ENCODE assay signal across 27 mouse cellular contexts in the genomic region with DNA sequence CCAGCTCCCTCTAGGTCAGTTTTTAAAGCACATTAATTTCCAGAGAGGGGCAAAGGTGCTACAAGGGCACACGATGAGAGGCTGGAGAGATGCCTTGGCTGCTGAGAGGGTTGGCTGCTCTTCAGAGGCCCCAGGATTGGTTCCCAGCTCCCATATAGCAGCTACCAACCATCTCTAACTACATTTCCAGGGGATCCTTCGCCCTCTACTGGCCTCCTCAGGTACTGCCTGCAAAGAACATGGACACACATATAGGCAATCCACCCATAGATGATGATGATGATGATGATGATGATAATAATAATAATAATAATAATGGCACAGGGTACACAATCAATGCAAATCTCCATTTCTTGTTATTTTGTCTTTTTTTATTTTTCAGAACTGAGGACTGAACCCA. TPM values are rescaled to one million over a fixed set of nuclear protein-coding genes. Genes with fewer than 3 reads are reported as not detected.
DNase-seq lines count a peak whose midpoint lies in the region; ATAC-seq and TF ChIP-seq lines count a peak whose summit lies in the region.
"Had no signal": no experiment of that assay in that cellular context is flagged by ENCODE, and none has a peak within 500 bp of the region (broad histone marks: within the 10 kb centered on the region; RNA-seq: fewer than 3 reads in every experiment).

No protein-coding gene starts in this region.

- no peak overlapping the region for H3K4me3 ChIP-seq in heart, adult 2 months
- H3K4me3 ChIP-seq in lung, embryonic 14.5 days (ENCODE audit: low read depth, low read length), result no peak overlapping the region
- H3K4me3 ChIP-seq in ES-Bruce4 (ENCODE audit: low read depth, low read length), result no peak overlapping the region
- H3K4me3 ChIP-seq: embryonic facial prominence, embryonic 13.5 days; heart, embryonic 13.5 days; hindbrain, embryonic 10.5 days; limb, embryonic 12.5 days; liver, embryonic 15.5 days had no signal

- no peaks in the 10 kb centered on the region for H3K79me2 ChIP-seq in heart, adult 2 months (replicated peaks; ENCODE audit: control insufficient read depth, insufficient read depth, low read length)

- no peaks in the 10 kb centered on the region for H3K4me1 ChIP-seq in heart, adult 2 months (ENCODE audit: control insufficient read depth, insufficient read depth, low read length)
- H3K4me1 ChIP-seq in lung, embryonic 14.5 days (ENCODE audit: insufficient read depth), result peaks cover 12% of the 10 kb centered on the region
- H3K4me1 ChIP-seq in ES-Bruce4 (ENCODE audit: control insufficient read depth, insufficient read depth, low read length), result peaks cover under 1% of the 10 kb centered on the region
- H3K4me1 ChIP-seq: liver, embryonic 15.5 days had no signal

- H3K27me3 ChIP-seq in heart, adult 2 months (ENCODE audit: control insufficient read depth, insufficient read depth, low read length), result no peaks in the 10 kb centered on the region
- H3K27me3 ChIP-seq in lung, embryonic 14.5 days (ENCODE audit: insufficient read depth, low read length), result no peaks in the 10 kb centered on the region
- H3K27me3 ChIP-seq in ES-Bruce4 (ENCODE audit: control insufficient read depth, insufficient read depth, low read length, poor library complexity, severe bottlenecking), result no peaks in the 10 kb centered on the region; the same call in 1 of the 2 replicates
- H3K27me3 ChIP-seq: embryonic facial prominence, embryonic 13.5 days; heart, embryonic 13.5 days; limb, embryonic 12.5 days had no signal

- peak; percentile 24; the same call in 1 of the 2 replicates for TF ChIP-seq CTCF in heart, adult 2 months (IDR thresholded peaks at IDR 0.05)
- TF ChIP-seq CTCF in lung, embryonic 14.5 days (IDR thresholded peaks at IDR 0.05; ENCODE audit: low read depth), result peak; percentile 32
- peak; percentile 3 for TF ChIP-seq CTCF in ES-Bruce4 (IDR thresholded peaks at IDR 0.05; ENCODE audit: low read depth, low read length)
- TF ChIP-seq CTCF in brain, embryonic 14.5 days (IDR thresholded peaks at IDR 0.05; ENCODE audit: borderline replicate concordance, extremely low read depth, insufficient read depth, insufficient read length), result 0 out of 2 replicates have a peak, but pooled peaks have one; percentile 11

- no peak for TF ChIP-seq POLR2A in heart, adult 2 months (IDR thresholded peaks at IDR 0.05; ENCODE audit: insufficient read depth, low read depth, low read length)
- no peak for TF ChIP-seq POLR2A in ES-Bruce4 (IDR thresholded peaks at IDR 0.05; ENCODE audit: insufficient read depth, low read length)
- TF ChIP-seq POLR2A in brain, embryonic 14.5 days (IDR thresholded peaks at IDR 0.05; ENCODE audit: borderline replicate concordance, extremely low read depth, insufficient read depth, insufficient read length, poor library complexity, severe bottlenecking), result no peak

- DNase-seq in heart, adult 2 months, result no peak
- DNase-seq in heart, postnatal 25 days (ENCODE audit: low spot score), result no peak
- DNase-seq in lung, embryonic 14.5 days, result no peak
- DNase-seq in lung, postnatal 4 days, result no peak
- no peak for DNase-seq in brain, embryonic 14.5 days (ENCODE audit: low read depth)
- no peak for DNase-seq in urinary bladder, postnatal 4 days (ENCODE audit: low spot score in 2 of 2)
- DNase-seq in heart, postnatal 36 days, result no peak
- DNase-seq: adrenal gland, adult 2 months; cerebellum, adult 9-11 months; kidney, adult 8-10 months; kidney, postnatal 36 days; layer of hippocampus, adult 9-11 months; lung, postnatal 14 days; right cerebral cortex, postnatal 4 days; thymus, postnatal 14 days had no signal

- H3K27ac ChIP-seq in heart, adult 2 months, result no peak overlapping the region
- H3K27ac ChIP-seq in lung, embryonic 14.5 days (ENCODE audit: low read depth), result no peak overlapping the region
- no peak overlapping the region for H3K27ac ChIP-seq in ES-Bruce4 (ENCODE audit: insufficient read depth, low read length)
- H3K27ac ChIP-seq: embryonic facial prominence, embryonic 13.5 days; heart, embryonic 13.5 days; hindbrain, embryonic 10.5 days; limb, embryonic 12.5 days; liver, embryonic 15.5 days had no signal

- intact Hi-C loops in heart, adult 2 months (cut with DNase I), result no loop called here
- intact Hi-C loops in heart, postnatal 25 days (cut with DNase I), result no loop called here
- intact Hi-C loops in heart, postnatal 36 days (cut with DNase I), result no loop called here

- H3K36me3 ChIP-seq in heart, adult 2 months (ENCODE audit: control insufficient read depth, insufficient read depth, low read length), result no peaks in the 10 kb centered on the region
- 0 out of 2 replicates have a peak, but pooled peaks cover 6% of the 10 kb centered on the region for H3K36me3 ChIP-seq in lung, embryonic 14.5 days (ENCODE audit: insufficient read depth)
- no peaks in the 10 kb centered on the region for H3K36me3 ChIP-seq in ES-Bruce4 (ENCODE audit: control insufficient read depth, insufficient read depth, low read length, poor library complexity, severe bottlenecking)
- H3K36me3 ChIP-seq: embryonic facial prominence, embryonic 13.5 days; liver, embryonic 15.5 days had no signal

- H3K4me2 ChIP-seq in lung, embryonic 14.5 days, result no peak overlapping the region
- H3K4me2 ChIP-seq: embryonic facial prominence, embryonic 13.5 days; heart, embryonic 13.5 days; limb, embryonic 12.5 days; liver, embryonic 15.5 days had no signal

- no peak overlapping the region for H3K9ac ChIP-seq in heart, adult 2 months (ENCODE audit: low read depth, low read length)
- no peak overlapping the region for H3K9ac ChIP-seq in lung, embryonic 14.5 days
- no peak overlapping the region for H3K9ac ChIP-seq in ES-Bruce4 (ENCODE audit: low read depth, poor library complexity, severe bottlenecking)
- H3K9ac ChIP-seq: embryonic facial prominence, embryonic 13.5 days; heart, embryonic 13.5 days; limb, embryonic 12.5 days; liver, embryonic 15.5 days had no signal

- ATAC-seq in lung, embryonic 14.5 days (ENCODE audit: insufficient read depth), result no peak
- ATAC-seq: forebrain, embryonic 16.5 days; midbrain, embryonic 16.5 days had no signal

- peaks cover 4% of the 10 kb centered on the region; the same call in 1 of the 2 replicates for H3K9me3 ChIP-seq in lung, embryonic 14.5 days (ENCODE audit: low read depth, low read length)
- no peaks in the 10 kb centered on the region for H3K9me3 ChIP-seq in ES-Bruce4 (replicated peaks; ENCODE audit: control insufficient read depth, insufficient read depth, low read length, poor library complexity, severe bottlenecking)
- H3K9me3 ChIP-seq: liver, embryonic 15.5 days had no signal

- 55% methylated on average over 2 of the region's 2 CpGs for WGBS in heart, adult 2 months
- 64% methylated on average over 2 of the region's 2 CpGs for WGBS in lung, embryonic 14.5 days

- TF ChIP-seq EP300 in heart, adult 2 months (IDR thresholded peaks at IDR 0.05; ENCODE audit: insufficient read depth, low read depth, low read length), result no peak
- no peak for TF ChIP-seq EP300 in ES-Bruce4 (IDR thresholded peaks at IDR 0.05; ENCODE audit: insufficient read depth, low read depth, low read length)

RNA-seq across cellular contexts. Expression of a gene that starts 15.3 kb away (rescaled TPM):
- 1 to 10 TPM; 2.6 to 2.8 TPM for total RNA-seq in heart, adult 2 months (2021)
- 7.2 and 10.0 TPM in 2 replicates for polyA plus RNA-seq in heart, adult 2 months (2012; rRNA removed)
- 1 to 10 TPM; 4.7 to 5.0 TPM for total RNA-seq in heart, postnatal 25 days (2021)
- polyA plus RNA-seq in lung, embryonic 14.5 days (2014; fragmentation: Nextera tagmentation; extraction: Ambion mirVana), result 40.0 and 42.9 TPM in 2 replicates
- 30.3 and 36.1 TPM in 2 replicates for polyA plus RNA-seq in ES-Bruce4 (2011; ENCODE audit: insufficient read depth, insufficient read length, low read depth, missing spikeins)
- 35.6 and 59.4 TPM in 2 replicates for polyA plus RNA-seq in brain, embryonic 14.5 days (2012; rRNA removed)
- total RNA-seq in heart, postnatal 36 days (2021), result 1 to 10 TPM; 3.1 to 5.4 TPM
- total RNA-seq: granulocyte monocyte progenitor cell, adult 5-6 weeks; megakaryocyte-erythroid progenitor cell, adult 5-6 weeks had no signal

RNA-seq across cellular contexts. Expression of a gene that starts 40.2 kb away (rescaled TPM):
- 1 to 10 TPM; 1.2 to 1.5 TPM for total RNA-seq in heart, adult 2 months (2021)
- polyA plus RNA-seq in heart, adult 2 months (2012; rRNA removed), result 4.0 and 4.9 TPM in 2 replicates
- 1 to 10 TPM; 2.2 TPM for total RNA-seq in heart, postnatal 25 days (2021)
- 14.3 and 15.3 TPM in 2 replicates for polyA plus RNA-seq in lung, embryonic 14.5 days (2014; fragmentation: Nextera tagmentation; extraction: Ambion mirVana)
- 3.8 and 5.3 TPM in 2 replicates for polyA plus RNA-seq in ES-Bruce4 (2011; ENCODE audit: insufficient read depth, insufficient read length, low read depth, missing spikeins)
- 3.6 and 4.6 TPM in 2 replicates for polyA plus RNA-seq in brain, embryonic 14.5 days (2012; rRNA removed)
- total RNA-seq in heart, postnatal 36 days (2021), result 1 to 10 TPM; 1.4 to 1.5 TPM
- total RNA-seq: granulocyte monocyte progenitor cell, adult 5-6 weeks; megakaryocyte-erythroid progenitor cell, adult 5-6 weeks had no signal
- polyA plus RNA-seq: adrenal gland, adult 2 months had no signal

RNA-seq across cellular contexts. Expression of a gene that starts 44.1 kb away (rescaled TPM):
- total RNA-seq in heart, adult 2 months (2021), result not detected
- 0.09 TPM in 1 of 2 replicates, not detected in the other for polyA plus RNA-seq in heart, adult 2 months (2012; rRNA removed)
- not detected for total RNA-seq in heart, postnatal 25 days (2021)
- 0.22 and 0.64 TPM in 2 replicates for polyA plus RNA-seq in lung, embryonic 14.5 days (2014; fragmentation: Nextera tagmentation; extraction: Ambion mirVana)
- polyA plus RNA-seq in ES-Bruce4 (2011; ENCODE audit: insufficient read depth, insufficient read length, low read depth, missing spikeins), result 8.8 and 9.4 TPM in 2 replicates
- polyA plus RNA-seq in brain, embryonic 14.5 days (2012; rRNA removed), result 0.03 and 0.11 TPM in 2 replicates
- not detected for total RNA-seq in heart, postnatal 36 days (2021)
- total RNA-seq: adrenal gland, adult 2 months; gastrocnemius, adult 18-20 months; granulocyte monocyte progenitor cell, adult 5-6 weeks; left cerebral cortex, adult 8-10 months; megakaryocyte-erythroid progenitor cell, adult 5-6 weeks had no signal
- polyA plus RNA-seq: adrenal gland, adult 2 months had no signal
